Mouse (Mus musculus) fibroblast of lung, adult 2 months (primary cell): Measurements from ENCODE around the gene Abcg4.
"Not testable (repeated sequence)": the region's sequence is repeated elsewhere in the genome, so short reads cannot be mapped to it uniquely, and the experiment has no call there.

Source experiments
- DNase-seq: peaks from one replicate; pipeline ENCODE4 v3.0.0-alpha.2; 2011; ENCODE audit warnings: low read depth

The Abcg4 gene

GRCm38 (mm10) chr9:44288076-44288958 is at the start of gene Abcg4:
Gene Abcg4, minus strand, starts transcription at chr9:44288615.
- DNase-seq, result no peak

DNA sequence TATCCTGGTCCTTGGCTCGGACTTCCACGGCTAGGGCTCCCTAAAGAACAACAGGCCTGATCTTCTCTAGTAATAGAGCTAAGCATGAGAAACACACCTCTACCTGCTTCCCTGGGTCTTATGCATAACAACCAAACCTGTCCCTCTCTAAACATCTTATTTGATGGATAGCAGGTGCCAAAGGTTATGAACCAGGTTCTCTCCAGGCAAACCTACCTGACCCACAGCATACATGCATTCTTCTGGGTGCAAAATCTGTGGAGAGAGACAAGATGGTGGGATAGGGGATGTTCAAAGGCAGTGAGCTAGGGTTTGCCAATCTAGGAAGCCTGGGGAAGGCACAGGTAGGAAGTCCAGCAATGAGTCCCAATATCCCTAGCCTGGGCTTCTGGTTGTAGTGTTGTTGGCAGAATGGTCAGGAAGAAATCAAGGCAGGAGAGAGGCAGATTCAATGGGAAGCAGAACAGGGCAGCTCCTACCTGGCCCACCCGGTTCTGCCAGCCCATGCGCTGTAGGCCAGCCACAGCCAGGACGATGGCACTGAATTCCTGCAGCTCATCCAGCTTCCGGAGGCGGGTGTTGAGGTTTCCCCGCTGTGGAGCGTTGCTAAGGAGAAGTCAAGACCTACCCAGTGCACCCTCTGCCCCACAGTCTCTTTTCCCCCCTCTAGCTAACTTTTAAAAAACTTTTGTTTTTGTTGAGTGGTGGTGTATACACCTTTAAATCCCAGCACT is 49.2 kb upstream of the Abcg4 start:
- no peak for DNase-seq

DNA sequence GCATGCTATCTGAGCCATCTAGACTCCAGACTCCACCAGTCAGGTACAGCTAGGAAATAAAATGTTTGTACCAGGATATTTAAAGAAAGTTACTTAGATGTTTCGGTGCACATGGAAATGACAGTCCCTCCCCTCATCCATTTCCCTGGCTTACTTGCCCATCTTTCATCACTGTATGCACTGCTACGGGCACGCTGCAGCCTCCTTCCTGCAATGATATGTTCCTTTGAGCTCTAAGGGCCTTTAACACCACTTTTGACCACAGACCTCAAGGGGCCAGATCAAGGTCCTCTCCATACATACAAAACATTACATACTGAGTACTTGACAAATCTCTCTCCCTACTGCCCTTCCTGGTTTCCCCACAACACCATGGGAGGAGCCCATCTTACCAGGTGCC is 48.5 kb upstream of the Abcg4 start:
- no peak for DNase-seq

- DNase-seq, result not testable (repeated sequence)
Measured at GRCm38 (mm10) chr9:44336513-44336912, 48.1 kb upstream of the Abcg4 start.

DNA sequence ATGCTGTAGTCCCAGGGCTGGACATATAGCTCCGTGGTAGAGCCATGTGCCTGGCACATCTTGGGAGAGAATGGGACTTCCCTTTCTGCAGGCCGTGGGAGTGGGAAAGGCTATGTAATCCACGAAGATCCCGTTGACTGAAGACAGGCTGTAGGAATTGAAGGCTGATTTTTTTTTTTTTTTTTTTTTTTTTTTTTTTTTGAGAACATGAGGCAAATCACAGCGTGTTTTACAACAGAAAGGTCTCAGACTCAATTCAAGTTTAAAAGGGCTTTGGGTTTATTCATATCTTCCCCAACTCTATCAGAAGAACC is 47.6 kb upstream of the Abcg4 start:
- DNase-seq, result no peak

DNA sequence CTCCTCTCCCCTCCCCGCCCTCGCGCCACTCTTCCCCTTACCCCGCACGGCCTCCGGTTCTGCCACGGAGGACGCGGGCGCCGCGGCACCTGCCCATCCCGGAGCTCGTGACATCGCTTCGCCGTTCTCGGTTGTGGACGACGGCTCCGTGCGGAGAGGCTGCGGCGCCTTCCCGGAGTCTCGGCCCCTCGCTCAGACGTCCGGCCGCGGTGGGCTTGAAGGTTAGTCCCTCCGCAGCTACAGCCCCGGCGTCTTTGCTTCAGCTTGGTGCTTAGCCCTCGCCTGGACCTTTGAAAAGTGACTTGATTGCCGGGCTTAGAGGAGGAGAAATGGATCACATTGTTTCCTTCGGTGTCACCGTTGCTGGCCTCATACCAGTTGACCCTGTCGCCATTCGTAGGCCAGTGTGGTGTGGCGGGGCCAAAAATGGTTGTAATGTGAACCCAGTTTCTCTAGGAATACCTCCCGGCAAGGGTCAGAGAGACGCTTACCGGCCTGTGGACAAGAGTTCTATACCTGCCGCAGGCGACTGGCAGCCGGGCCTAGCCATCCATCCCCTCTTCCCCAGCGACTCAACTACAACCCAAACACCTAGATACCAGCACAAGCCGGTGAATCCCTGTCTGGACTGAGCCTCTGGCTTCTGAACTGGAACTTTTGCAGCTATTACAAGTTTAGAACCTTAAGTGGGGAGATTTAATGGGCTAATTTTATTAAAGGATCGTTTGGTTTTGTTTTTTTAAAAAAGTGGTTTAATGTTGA is 47.1 kb upstream of the Abcg4 start:
- no peak for DNase-seq

- DNase-seq, result peak; percentile 99
Measured at GRCm38 (mm10) chr9:44334396-44335330, 46.2 kb upstream of the Abcg4 start, which contains the start of gene H2afx. Gene H2afx, plus strand, starts transcription at chr9:44334694.

GRCm38 (mm10) chr9:44332918-44333638 is 44.7 kb upstream of the Abcg4 start:
- no peak for DNase-seq

DNA sequence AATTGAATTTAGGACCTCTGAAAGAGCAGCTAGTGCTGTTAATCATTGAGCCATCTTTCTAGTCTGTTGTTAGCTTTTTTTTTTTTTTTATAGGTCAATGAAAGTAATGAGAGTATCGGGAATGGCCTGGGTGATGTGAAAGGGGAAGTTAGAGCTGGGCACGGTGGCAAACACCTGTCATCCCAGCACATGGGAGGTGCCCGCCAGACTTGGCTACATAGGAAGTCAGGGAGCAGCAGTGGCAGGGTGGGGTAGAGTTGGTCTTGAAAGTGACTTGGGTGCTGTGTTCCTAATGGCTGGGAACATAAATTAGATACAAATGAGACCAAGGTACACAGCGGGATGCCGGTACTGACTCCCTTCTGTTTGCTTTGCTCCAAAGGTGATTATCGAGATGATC is 42.3 kb upstream of the Abcg4 start:
- no peak for DNase-seq

DNA sequence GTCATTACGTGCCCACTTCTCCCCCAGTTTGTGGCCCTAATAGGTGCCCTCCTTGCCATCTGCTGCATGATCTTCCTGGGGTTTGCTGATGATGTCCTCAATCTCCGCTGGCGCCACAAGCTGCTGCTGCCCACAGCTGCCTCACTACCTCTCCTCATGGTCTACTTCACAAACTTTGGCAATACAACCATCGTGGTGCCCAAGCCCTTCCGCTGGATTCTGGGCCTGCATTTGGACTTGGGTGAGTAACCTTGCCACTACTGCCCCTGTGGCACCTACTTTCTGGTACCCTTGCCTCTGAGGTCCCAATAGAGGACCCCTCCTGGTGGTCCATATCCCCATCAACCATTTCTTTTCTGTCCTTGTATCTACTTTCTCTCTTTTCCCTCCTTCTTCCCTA is 39.5 kb upstream of the Abcg4 start:
- no peak for DNase-seq

DNA sequence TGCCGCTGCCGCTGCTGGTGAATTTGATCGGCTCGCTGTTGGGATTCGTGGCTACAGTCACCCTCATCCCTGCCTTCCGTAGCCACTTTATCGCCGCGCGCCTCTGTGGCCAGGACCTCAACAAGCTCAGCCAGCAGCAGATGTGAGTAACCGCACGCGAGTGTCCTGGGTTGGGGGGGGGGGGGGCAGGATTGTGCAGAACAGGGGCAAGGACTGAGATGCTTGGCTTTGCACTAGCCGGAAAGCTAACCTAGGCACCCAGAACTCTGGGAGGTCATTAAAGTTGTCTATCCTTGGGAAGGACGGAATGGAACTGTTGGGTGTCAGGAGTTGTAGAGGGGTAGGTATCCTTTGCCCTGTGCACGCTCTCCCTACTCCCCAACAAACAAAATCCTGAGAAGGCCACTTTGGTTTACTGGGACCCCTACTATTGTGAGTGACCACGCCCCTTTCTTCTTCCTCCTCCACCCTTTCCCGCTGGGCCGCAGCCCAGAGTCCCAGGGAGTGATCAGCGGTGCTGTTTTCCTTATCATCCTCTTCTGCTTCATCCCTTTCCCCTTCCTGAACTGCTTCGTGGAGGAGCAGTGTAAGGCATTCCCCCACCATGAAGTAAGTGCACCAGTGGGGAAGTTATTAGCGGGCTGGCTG is 38.8 kb upstream of the Abcg4 start:
- DNase-seq, result no peak

GRCm38 (mm10) chr9:44326371-44327063 is 38.1 kb upstream of the Abcg4 start:
- peak; percentile 80 for DNase-seq

GRCm38 (mm10) chr9:44325768-44326370 is 37.5 kb upstream of the Abcg4 start, which contains the start of gene Dpagt1:
Gene Dpagt1, plus strand, starts transcription at chr9:44326019.
- DNase-seq, result no peak

- not testable (repeated sequence) for DNase-seq
Measured at GRCm38 (mm10) chr9:44325032-44325767, 36.8 kb upstream of the Abcg4 start.

DNA sequence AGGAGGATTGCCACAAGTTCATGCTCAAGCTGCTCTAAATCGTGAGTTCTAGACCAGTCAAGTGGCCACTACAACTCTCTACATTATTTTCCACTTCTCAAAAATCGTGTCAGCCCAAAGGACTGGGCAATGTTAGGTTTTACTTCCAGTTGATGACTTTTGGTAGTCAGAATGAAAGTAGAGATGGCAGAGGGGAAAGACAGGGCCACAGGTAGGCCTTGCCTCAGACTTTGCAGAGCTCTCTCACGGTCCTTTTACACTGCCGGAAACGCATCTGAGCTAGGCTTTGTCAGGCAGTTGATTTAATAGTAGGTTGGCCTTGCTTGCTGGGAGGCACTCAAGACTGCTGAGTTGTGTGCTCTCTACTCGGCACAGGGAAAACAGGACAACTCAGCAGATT is 35.7 kb upstream of the Abcg4 start:
- no peak for DNase-seq

DNA sequence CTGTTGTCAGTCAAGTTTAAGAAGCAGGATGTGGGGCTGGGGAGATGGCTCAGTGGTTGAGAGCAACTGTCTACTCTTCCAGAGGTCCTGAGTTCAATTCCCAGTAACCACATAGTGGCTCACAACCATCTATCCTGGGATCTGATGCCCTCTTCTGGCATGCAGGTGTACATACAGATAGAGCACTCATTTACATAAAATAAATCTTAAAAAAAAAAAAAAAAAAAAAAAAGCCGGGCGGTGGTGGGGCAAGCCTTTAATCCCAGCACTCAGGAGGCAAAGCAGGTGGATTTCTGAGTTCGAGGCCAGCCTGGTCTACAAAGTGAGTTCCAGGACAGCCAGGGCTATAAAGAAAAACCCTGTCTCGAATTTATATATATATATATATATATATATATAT is 35.2 kb upstream of the Abcg4 start:
- DNase-seq, result not testable (repeated sequence)

- no peak for DNase-seq
Measured at GRCm38 (mm10) chr9:44320799-44321133, 32.4 kb upstream of the Abcg4 start.
